Mouse (Mus musculus): Measurements from ENCODE around the gene Duox1.

- no peak for TF ChIP-seq GATA1 (IDR thresholded peaks at IDR 0.05; ENCODE audit: low read length)
- no peak for TF ChIP-seq TAL1 (IDR thresholded peaks at IDR 0.05; ENCODE audit: low read length)
Observed at GRCm38 (mm10) chr2:122301921-122302573, 13.4 kb upstream of the Duox1 start.

All from erythroblast, embryonic 14.5 days (primary cell).